Mouse (Mus musculus) T-helper 2 cell (primary cell): ENCODE data around the gene Dusp28.
"Not testable (repeated sequence)": the region's sequence is repeated elsewhere in the genome, so short reads cannot be mapped to it uniquely, and the experiment has no call there.

Source experiments
- in situ Hi-C: fragments of 300-600 bp; cut with MboI, MseI; formaldehyde crosslinking; loops from one replicate; pipeline ENCODE4 v1.15.1; 2025; ENCODE audit warnings: high pct_unique_total_duplicates

The Dusp28 gene

DNA sequence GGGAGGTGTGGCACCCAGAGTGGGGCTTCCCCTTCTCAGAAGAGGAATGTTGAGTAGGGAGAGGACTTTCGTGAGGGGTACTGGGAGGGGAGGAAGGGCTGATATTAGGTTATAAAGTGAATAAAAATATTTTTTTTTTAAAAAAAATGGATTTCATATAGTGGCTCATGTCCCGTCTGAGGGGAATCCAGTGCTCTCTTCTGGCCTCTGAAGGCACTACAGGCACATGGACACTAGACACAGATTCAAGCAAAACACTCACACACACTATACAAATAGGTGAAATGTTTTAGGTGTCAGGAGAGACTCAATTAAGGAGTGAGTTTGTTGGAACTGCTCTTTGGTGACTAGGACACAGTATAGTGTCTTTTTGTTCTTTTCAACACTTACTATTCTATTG lies 29.2 kb downstream of the Dusp28 start:
- in situ Hi-C loops: no loop called here

DNA sequence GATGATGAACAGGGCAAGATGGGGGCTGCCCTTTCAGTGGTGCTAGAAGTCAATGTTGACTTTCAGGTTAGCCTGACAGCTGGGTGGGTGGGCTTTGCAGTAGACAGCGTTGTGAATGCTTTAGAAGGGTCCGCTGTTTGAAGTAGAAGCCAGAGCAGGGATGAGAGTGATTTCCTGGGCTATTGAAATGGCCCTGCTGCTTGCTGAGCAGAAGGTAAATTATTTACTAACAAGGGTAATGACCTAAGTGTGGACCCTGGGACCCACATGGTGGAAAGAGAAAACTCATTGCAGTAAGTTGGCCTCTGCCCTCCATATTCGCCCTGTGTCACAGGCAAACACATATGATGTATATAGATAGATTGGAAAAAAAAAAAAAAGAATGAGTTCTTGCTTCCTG lies 29.7 kb downstream of the Dusp28 start:
- in situ Hi-C loops: no loop called here

DNA sequence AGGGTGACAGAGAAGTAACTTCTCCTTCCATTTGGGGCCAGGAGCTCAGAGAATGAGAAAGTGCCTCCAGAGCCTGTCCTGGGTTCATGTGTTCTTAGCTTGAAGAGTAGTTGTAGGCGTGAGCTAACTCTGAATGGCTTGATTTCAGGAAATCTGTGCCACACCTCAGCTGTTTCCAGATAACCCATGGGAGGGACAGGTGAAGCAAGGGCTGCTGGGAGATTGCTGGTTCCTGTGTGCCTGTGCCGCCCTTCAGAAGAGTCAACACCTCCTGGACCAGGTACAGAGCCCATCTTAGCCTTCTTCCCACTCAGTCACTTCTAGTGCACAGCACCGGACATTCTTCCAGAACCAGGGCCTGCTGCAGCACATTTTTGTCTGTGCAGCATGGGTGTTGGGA lies 31.0 kb downstream of the Dusp28 start:
- in situ Hi-C loops: no loop called here

- in situ Hi-C loops: no loop called here
Observed at GRCm38 (mm10) chr1:92939746-92940145, 33.0 kb downstream of the Dusp28 start.

- in situ Hi-C loops: no loop called here
Observed at GRCm38 (mm10) chr1:92943219-92943989, 36.6 kb downstream of the Dusp28 start.

GRCm38 (mm10) chr1:92947966-92948365 lies 41.2 kb downstream of the Dusp28 start:
- in situ Hi-C loops: no loop called here

GRCm38 (mm10) chr1:92949426-92949825 lies 42.6 kb downstream of the Dusp28 start:
- in situ Hi-C loops: no loop called here

GRCm38 (mm10) chr1:92950607-92951006 lies 43.8 kb downstream of the Dusp28 start, which contains the start of gene Gpr35:
Gene Gpr35, plus strand, starts transcription at chr1:92950865.
- in situ Hi-C loops: no loop called here

DNA sequence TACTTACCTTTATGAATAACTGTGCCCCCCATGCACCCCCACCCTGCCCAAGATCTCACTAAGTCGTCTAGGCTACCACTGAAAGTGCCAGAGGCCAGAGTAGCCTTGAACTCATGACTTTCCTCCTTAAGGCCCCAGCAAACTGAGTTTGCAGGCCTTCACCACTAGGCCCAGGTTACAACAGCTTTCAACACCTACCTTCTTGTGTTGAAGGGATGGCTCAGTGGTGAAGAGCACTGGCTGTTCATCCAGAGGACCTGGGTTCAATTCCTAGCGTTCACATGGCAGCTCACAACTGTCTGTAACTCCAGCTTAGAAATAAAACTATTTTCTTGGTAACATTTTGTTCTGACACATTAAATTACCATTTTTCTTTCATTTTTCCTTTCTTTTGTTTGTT lies 46.9 kb downstream of the Dusp28 start:
- in situ Hi-C loops: no loop called here

DNA sequence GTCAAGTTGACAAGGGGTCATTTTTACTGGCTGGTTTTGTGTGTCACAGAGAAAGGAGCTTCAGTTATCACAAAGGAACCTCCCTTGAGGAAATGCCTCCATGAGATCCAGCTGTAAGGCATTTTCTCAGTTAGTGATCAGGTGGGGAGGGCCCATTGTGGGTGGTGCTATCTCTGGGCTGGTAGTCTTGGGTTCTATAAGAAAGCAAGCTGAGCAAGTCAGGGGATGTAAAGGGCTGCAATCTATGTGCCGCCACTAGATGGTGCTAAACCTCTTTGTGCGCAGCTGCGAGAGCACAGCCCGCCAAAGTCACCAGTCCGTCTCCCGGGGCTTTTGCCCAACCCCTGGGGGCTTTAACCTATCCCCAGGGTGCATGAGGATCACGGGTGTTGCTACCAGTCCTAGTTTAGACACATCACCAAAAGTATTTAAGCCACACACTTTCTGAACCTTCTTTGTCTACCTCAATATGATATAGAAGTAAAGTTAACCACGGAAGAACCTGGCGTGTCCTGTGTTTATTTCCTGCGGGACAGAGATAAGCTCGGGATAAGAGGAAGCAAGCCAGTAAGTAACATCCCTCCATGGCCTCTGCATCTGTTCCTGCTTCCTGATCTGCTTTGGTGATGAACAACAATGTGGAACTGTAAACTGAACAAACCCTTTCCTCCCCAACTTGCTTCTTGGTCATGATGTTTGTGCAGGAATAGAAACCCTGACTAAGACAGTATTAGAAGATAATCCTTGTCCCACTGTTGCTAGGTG lies 50.0 kb downstream of the Dusp28 start:
- in situ Hi-C loops: not testable (repeated sequence)
